Mouse (Mus musculus) liver, embryonic 13.5 days (tissue): ENCODE data around the gene Ccm2. TPM values are rescaled to one million over a fixed set of nuclear protein-coding genes. Genes with fewer than 3 reads are reported as not detected.

Experiments
- ATAC-seq: fragments of 200-750 bp; cut with Nextera tagmentation; 2 replicates; pipeline ENCODE4 v1.8.0; 2017; ENCODE audit warnings: low read depth, mild to moderate bottlenecking, moderate number of reproducible peaks, moderate library complexity
- DNase-seq: peaks from one replicate; pipeline ENCODE4 v3.0.0; 2022
- H3K27ac ChIP-seq: fragments of 300-500 bp; sonication (generic); 2 replicates; pipeline ENCODE4 v1.5.1; 2015; ENCODE audit warnings: moderate library complexity, mild to moderate bottlenecking, inconsistent platforms
- H3K27me3 ChIP-seq: fragments of 300-500 bp; sonication (generic); 2 replicates; pipeline ENCODE4 v1.6.1; 2015; ENCODE audit warnings: mild to moderate bottlenecking, inconsistent platforms
- H3K36me3 ChIP-seq: fragments of 300-500 bp; sonication (generic); 2 replicates; pipeline ENCODE4 v1.6.1; 2015; ENCODE audit warnings: mild to moderate bottlenecking, inconsistent platforms
- H3K4me1 ChIP-seq: fragments of 300-500 bp; sonication (generic); replicated peaks from 2 replicates; pipeline ENCODE4 v1.6.1; 2015; ENCODE audit warnings: inconsistent platforms
- H3K4me2 ChIP-seq: fragments of 300-500 bp; sonication (generic); 2 replicates; pipeline ENCODE4 v1.6.1; 2015; ENCODE audit warnings: inconsistent platforms, mild to moderate bottlenecking, moderate library complexity
- H3K4me3 ChIP-seq: fragments of 300-500 bp; sonication (generic); replicated peaks from 2 replicates; pipeline ENCODE4 v1.5.1; 2015; ENCODE audit warnings: mild to moderate bottlenecking, inconsistent platforms
- H3K9ac ChIP-seq: fragments of 300-500 bp; sonication (generic); 2 replicates; pipeline ENCODE4 v1.6.1; 2015; ENCODE audit warnings: mild to moderate bottlenecking, inconsistent platforms
- H3K9me3 ChIP-seq: fragments of 300-500 bp; sonication (generic); replicated peaks from 2 replicates; pipeline ENCODE4 v1.6.1; 2016; ENCODE audit warnings: inconsistent platforms
- WGBS: fragments of 180-500 bp; shearing (Covaris S2); methylation state at CpG from one replicate; pipeline ENCODE4 v1.1.7; 2015; ENCODE audit not compliant: insufficient replicate concordance; 5-methylcytosine and 5-hydroxymethylcytosine counted together
- polyA plus RNA-seq: library from polyadenylated mRNA; unstranded; fragments of >200 nt; fragmentation: Nextera tagmentation; extraction: Ambion mirVana; gene quantifications from 2 replicates; pipeline ENCODE4 v1.2.1, GENCODE M21; 2015

The Ccm2 gene
- polyA plus RNA-seq, 1 experiment from 2014 or later, result 46.1 TPM

DNA sequence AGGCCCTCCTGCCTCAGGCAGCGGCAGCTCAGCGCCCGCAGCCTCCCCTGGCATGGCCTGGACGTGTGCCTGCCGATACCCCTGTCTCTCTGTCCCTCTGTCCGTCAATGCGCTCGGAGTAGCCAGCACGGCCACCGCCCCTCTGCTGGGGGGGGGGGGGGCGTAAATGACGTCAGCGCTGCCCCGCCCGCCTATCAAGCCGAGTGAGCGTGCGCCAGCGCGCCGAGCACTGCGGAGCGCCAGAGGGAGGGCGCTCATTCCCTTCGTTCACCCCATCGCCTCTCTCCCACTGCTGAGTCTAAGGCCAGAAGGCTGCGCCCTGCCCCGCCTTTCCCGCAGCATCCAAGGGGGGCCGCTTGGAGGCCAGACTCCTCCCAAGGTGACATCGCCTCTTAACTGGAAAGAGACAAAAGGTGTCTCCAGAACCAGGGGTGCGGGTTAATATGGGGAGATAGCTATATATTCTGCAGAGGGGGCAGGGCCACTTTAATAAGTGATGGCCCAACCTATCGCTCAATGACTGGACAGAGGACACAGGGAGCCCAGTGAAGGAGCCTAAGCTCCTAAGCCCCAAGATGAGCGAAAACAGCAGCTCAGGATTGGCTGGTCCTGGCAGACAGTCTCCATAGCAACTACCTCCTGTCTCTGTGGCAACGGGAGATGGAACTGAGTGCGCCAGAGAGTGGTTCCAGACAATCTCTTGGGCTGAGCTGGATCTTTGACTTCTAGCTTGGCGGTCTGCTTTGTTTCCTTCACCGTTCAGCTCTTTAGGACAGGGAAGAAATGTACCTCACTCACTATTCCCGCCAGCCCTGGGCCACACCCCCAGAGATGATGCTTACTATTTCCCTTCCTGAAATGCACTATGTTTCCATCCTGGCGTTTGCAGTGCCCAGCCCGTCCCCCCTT lies 59.1 kb downstream of the Ccm2 start, which contains the start of gene Nacad:
Nacad (minus strand) TSS at position 563 of the 909 bp plus-strand sequence.
- ATAC-seq, result 0 out of 2 replicates have a peak, but pooled peaks have one; percentile 29
- peaks cover 61% of the 10 kb centered on the region for H3K27me3 ChIP-seq

GRCm38 (mm10) chr11:6615250-6616205 lies 68.8 kb downstream of the Ccm2 start:
- 0 out of 2 replicates have a peak, but pooled peaks have one; percentile 13 for ATAC-seq
- H3K36me3 ChIP-seq, result peaks cover 96% of the 10 kb centered on the region

More for the DNA sequence above, 59.1 kb downstream of the Ccm2 start, which contains the start of gene Nacad:
- WGBS, result 7% methylated on average over 37 of the region's 41 CpGs
- H3K9me3 ChIP-seq, result no peaks in the 10 kb centered on the region
- peak within 1 kb of the TSS; percentile 49 for H3K4me2 ChIP-seq
- no peak within 1 kb of the TSS for H3K27ac ChIP-seq
- peak within 1 kb of the TSS; percentile 34 for H3K4me3 ChIP-seq
- peaks cover 4% of the 10 kb centered on the region for H3K36me3 ChIP-seq
- H3K9ac ChIP-seq, result no peak within 1 kb of the TSS
- peaks cover 34% of the 10 kb centered on the region for H3K4me1 ChIP-seq
- DNase-seq, result no peak

DNA sequence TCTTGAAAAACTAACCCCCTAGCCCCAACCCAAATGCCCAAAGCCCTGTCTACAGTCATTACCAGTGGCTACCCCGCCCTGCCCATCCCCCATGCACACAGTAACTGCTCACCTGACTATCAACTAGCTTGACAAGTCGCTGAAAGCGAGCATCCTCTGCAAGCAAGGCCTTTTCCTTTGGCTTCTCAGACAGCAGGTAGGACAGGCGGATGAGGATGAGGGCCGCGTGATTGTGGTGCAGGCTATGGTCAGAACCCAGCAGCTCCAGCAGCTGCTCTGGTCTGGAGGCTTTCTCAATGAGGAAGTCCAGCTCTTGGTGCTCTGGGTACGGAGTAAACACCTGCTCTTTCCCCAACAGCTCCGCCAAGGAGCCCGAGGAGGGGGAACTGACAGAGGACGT lies 77.0 kb downstream of the Ccm2 start:
- no peaks in the 10 kb centered on the region for H3K27me3 ChIP-seq
- DNase-seq (no peak), ATAC-seq (no peak)
- peak overlapping the region; percentile 90 for H3K27ac ChIP-seq
- no peaks in the 10 kb centered on the region for H3K9me3 ChIP-seq
- peaks cover 62% of the 10 kb centered on the region for H3K36me3 ChIP-seq
- peak overlapping the region; percentile 81 for H3K9ac ChIP-seq
- H3K4me2 ChIP-seq, result peak overlapping the region; percentile 71
- WGBS, result 39% methylated on average over 10 of the region's 10 CpGs
- H3K4me1 ChIP-seq, result peaks cover 54% of the 10 kb centered on the region
- peak overlapping the region; percentile 83 for H3K4me3 ChIP-seq

More at GRCm38 (mm10) chr11:6615250-6616205, 68.8 kb downstream of the Ccm2 start:
- DNase-seq, result no peak
- no peak overlapping the region for H3K27ac ChIP-seq
- H3K9ac ChIP-seq, result no peak overlapping the region
- H3K27me3 ChIP-seq, result no peaks in the 10 kb centered on the region
- H3K9me3 ChIP-seq, result no peaks in the 10 kb centered on the region
- H3K4me1 ChIP-seq, result no peaks in the 10 kb centered on the region
- H3K4me2 ChIP-seq, result no peak overlapping the region
- 71% methylated on average over 12 of the region's 12 CpGs for WGBS
- H3K4me3 ChIP-seq, result no peak overlapping the region

- Histone ChIP-seq H3K9ac (peak overlapping the region; percentile 81), H3K9me3 (no peaks in the 10 kb centered on the region), H3K4me3 (peak overlapping the region; percentile 83), H3K27me3 (no peaks in the 10 kb centered on the region), H3K36me3 (peaks cover 51% of the 10 kb centered on the region), H3K4me2 (peak overlapping the region; percentile 71), H3K27ac (peak overlapping the region; percentile 90), H3K4me1 (peaks cover 56% of the 10 kb centered on the region)
- DNase-seq (no peak), ATAC-seq (no peak)
- WGBS, result 25% methylated on average over 14 of the region's 14 CpGs
Measured at GRCm38 (mm10) chr11:6624619-6625382, 78.1 kb downstream of the Ccm2 start.

DNA sequence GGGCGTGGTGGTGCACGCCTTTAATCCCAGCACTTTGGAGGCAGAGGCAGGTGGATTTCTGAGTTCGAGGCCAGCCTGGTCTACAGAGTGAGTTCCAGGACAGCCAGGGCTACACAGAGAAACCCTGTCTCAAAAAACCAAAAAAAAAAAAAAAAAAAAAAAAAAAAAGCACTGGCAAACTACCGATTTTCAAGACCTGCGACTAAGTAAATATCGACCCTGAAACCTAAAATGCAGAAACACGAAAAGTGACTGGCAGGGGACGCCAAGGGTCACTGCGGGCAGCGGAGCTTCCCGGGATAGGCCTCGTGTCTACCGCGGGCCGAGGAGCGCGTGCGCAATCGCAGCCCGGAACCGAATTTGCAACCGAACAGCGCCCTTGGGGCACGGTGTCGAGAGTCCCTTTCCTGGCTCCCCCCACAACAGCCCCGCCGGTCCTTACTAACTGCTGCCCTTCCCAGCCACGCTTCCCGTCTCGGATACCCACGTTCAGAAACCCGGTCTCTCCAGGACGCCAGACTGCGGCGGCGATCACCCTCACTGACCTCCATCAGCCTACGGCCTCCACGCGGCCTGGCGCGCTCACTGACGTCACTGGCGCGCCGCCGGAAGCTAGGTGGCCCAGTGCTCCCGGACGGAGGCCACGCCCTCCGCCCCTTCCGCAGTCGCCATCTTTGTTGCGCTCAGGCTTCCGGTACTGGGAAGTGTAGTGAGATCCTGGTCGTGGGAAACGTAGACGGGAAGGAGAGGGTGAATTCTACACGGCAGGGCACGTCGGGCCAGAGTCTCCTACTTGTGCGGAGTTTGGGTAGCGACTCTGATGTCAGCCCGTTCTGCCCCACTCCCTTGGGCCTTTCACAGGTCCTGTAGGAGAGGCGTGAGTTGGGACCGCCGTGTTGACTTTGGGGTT lies 79.0 kb downstream of the Ccm2 start, which contains the start of gene Tbrg4:
Tbrg4 (minus strand) TSS at position 590 of the 910 bp plus-strand sequence.
- Histone ChIP-seq H3K27ac (peak within 1 kb of the TSS; percentile 90), H3K4me1 (peaks cover 56% of the 10 kb centered on the region), H3K4me2 (peak within 1 kb of the TSS; percentile 71), H3K36me3 (peaks cover 41% of the 10 kb centered on the region), H3K9me3 (no peaks in the 10 kb centered on the region), H3K4me3 (peak within 1 kb of the TSS; percentile 83), H3K27me3 (no peaks in the 10 kb centered on the region), H3K9ac (peak within 1 kb of the TSS; percentile 81)
- DNase-seq, result peak; percentile 84
- WGBS, result under 1% methylated on average over 66 of the region's 66 CpGs
- peak; percentile 88 for ATAC-seq

DNA sequence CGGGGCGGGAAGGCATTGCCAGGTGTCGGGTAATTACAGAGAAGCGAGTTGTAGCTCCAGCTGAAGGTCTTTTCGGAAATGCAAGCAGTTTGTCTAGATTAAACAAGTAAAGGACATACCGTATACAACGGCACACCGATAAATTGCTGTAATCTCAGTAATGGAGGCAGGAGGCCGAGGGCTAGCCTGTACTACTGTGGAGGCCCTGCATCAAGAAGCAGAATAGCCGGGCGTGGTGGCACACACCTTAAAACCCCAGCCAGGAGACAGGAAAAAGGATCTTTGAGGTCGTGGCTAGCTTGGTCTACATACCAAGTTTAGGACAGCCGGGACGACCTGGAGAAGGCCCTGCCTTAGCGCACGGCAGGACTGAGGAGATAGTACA lies 79.7 kb downstream of the Ccm2 start:
- H3K4me1 ChIP-seq, result peaks cover 56% of the 10 kb centered on the region
- peak overlapping the region; percentile 71 for H3K4me2 ChIP-seq
- WGBS, result 5% methylated on average over 16 of the region's 16 CpGs
- peak overlapping the region; percentile 90 for H3K27ac ChIP-seq
- peak overlapping the region; percentile 81 for H3K9ac ChIP-seq
- H3K9me3 ChIP-seq, result no peaks in the 10 kb centered on the region
- H3K27me3 ChIP-seq, result no peaks in the 10 kb centered on the region
- peak overlapping the region; percentile 83 for H3K4me3 ChIP-seq
- DNase-seq (no peak), ATAC-seq (peak; percentile 24)
- H3K36me3 ChIP-seq, result peaks cover 35% of the 10 kb centered on the region

GRCm38 (mm10) chr11:6627731-6628130 lies 81.0 kb downstream of the Ccm2 start:
- peak overlapping the region; percentile 22; the same call in 1 of the 2 replicates for H3K9ac ChIP-seq
- H3K27ac ChIP-seq, result peak overlapping the region; percentile 90
- H3K27me3 ChIP-seq, result no peaks in the 10 kb centered on the region
- H3K4me2 ChIP-seq, result peak overlapping the region; percentile 14; the same call in 1 of the 2 replicates
- DNase-seq (no peak), ATAC-seq (no peak)
- 52% methylated on average over 4 of the region's 4 CpGs for WGBS
- H3K4me1 ChIP-seq, result peaks cover 51% of the 10 kb centered on the region
- peaks cover 21% of the 10 kb centered on the region for H3K36me3 ChIP-seq
- no peak overlapping the region for H3K4me3 ChIP-seq
- no peaks in the 10 kb centered on the region for H3K9me3 ChIP-seq

GRCm38 (mm10) chr11:6628568-6628967 lies 81.9 kb downstream of the Ccm2 start:
- Histone ChIP-seq H3K36me3 (peaks cover 13% of the 10 kb centered on the region), H3K9ac (no peak overlapping the region), H3K4me1 (peaks cover 43% of the 10 kb centered on the region), H3K4me2 (no peak overlapping the region), H3K27ac (peak overlapping the region; percentile 90; the same call in 1 of the 2 replicates), H3K4me3 (no peak overlapping the region), H3K9me3 (no peaks in the 10 kb centered on the region), H3K27me3 (no peaks in the 10 kb centered on the region)
- ATAC-seq, result no peak; the same call in 1 of the 2 replicates
- peak; percentile 54 for DNase-seq
- WGBS, result 23% methylated on average over 4 of the region's 4 CpGs

DNA sequence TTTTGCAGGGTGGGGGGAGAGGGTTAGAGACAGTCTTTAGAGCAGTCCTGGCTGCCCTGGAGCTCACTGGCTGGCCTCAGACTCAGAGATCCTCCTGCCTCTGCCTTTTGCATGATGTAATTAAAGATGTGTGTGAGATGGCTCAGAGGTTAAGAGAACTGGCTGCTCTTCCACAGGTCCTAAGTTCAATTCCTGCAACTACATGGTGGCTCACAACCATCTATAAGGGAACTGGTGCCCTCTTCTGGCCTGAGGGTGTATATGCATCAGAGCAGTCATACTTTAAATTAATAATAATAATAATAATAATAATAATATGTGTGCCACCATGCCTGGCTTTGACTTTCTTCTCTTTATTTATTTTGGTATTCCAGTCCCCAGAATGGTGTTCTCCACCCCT lies 83.0 kb downstream of the Ccm2 start:
- no peaks in the 10 kb centered on the region for H3K9me3 ChIP-seq
- no peak overlapping the region for H3K4me3 ChIP-seq

More for the DNA sequence above, 83.0 kb downstream of the Ccm2 start:
- ATAC-seq (no peak), DNase-seq (peak; percentile 38)
- Histone ChIP-seq H3K4me1 (peaks cover 32% of the 10 kb centered on the region), H3K36me3 (peaks cover 2% of the 10 kb centered on the region; the same call in 1 of the 2 replicates), H3K9ac (no peak overlapping the region), H3K27me3 (no peaks in the 10 kb centered on the region), H3K27ac (no peak overlapping the region), H3K4me2 (no peak overlapping the region)
